Mouse (Mus musculus): Measurements from ENCODE around the gene Abi3bp. TPM values are rescaled to one million over a fixed set of nuclear protein-coding genes. Genes with fewer than 3 reads are reported as not detected.

Abi3bp gene
- polyA plus RNA-seq, 1 experiment, result not detected

DNA sequence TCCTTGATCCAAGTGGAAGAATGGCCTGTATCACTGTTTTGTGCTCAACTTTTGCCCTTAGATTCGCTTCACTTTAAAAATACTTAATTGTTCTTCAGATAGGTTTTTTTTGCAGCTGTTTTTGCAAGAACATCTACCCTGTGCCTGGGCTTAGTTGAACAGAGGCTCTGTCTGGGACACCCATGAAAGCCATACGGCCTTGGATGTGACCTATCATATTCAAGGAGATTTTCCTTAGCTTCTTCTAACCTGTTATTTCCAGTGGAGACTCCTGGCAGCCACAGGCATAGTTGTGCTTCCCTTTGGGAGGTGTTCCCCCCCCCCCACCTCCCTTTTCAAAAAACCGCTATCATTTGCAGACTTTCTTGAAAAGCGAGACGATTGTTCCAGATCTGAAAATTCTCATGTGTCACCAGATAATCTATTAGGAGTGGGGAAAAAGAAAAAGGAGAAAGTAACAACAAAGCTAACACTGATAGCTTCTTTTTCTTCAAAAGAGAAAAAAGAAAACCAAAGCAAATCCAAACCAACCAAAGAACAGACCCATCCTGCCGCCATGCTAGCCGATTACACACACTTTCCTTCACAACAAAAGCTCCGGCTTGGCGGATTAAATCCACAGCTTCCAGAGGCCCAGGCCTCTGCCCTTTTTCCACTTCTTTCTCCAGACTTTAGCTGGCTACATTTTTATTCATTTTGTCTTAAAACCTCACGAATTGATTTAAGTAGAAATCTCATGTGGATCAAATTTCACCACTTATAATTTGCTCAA is 133.6 kb downstream of the Abi3bp start:
- no peak for TF ChIP-seq GATA1 (IDR thresholded peaks at IDR 0.05; ENCODE audit: low read length)

DNA sequence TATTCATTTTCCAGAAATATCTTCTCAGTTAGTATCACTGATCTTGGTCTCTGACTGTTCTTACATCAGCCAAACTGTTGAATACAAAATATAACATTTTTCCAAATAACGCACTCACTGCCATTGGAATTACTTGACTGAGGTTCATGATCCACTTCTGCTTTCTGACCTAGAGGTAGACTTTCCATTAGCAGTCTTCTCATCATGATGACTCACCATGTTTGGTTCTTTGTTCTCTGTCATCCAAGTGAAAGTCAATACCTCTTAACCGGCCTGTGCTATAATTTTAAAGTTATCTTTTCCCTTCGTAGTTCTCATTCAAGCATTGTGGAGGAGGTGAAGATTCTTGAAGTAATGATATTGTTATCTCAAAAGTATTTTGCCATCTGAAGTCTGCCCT is 160.9 kb downstream of the Abi3bp start:
- TF ChIP-seq GATA1 (IDR thresholded peaks at IDR 0.05; ENCODE audit: low read length), result no peak

DNA sequence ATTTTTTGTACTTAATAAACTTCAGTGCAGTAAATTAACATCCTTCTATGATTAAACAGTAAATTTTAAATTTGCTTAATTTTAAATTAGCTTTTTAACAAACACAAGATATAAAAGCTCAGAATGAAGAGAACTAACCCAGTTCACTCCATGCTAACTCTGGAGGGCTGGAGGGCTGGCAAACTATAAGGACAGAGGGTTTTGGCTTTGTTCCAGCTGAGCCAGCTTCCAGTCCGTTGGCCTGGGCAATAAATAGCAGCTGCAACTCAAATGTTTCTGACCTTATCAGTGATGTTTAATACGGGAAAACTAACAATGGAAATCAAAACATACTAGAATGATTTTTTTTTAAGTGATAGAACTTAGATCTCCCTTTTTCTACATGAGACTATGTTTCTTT is 167.6 kb downstream of the Abi3bp start:
- TF ChIP-seq GATA1 (IDR thresholded peaks at IDR 0.05; ENCODE audit: low read length), result no peak

DNA sequence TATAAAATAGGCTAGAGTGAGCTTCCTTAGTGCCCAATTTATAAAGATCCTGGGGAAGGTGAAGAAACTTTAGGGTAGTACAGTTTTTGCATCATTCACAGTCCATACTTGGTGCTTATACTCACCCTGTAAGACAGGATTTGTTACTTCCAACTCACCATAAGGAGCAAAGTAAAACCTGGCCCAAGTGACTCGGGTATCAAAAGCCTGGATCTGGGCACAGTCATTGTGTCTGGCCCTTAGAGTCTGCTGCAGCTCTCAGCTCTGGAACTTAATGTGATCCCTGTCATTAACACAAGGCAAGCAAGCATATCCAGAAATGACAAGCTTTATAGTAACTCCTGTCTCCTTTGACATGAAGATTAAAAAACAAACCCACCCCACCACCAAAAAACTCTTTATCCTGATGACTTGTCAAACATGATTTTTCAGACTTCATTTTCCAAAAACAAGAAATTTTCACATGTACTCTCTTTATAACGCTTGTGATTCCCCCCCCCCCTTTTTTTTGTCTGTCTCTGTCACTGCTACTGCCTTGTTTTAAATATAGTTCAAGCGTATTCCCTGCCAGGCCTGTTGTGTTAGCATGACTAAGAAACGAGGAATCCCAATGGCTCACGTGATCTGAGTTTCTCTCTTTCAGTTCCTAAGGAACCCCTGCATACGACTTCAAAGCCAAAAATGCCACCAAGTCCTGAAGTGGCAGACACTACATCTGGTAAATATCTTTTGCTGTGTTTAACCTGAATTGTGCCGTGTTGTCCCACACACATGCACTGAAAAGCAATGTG is 168.9 kb downstream of the Abi3bp start:
- no peak for TF ChIP-seq GATA1 (IDR thresholded peaks at IDR 0.05; ENCODE audit: low read length)

DNA sequence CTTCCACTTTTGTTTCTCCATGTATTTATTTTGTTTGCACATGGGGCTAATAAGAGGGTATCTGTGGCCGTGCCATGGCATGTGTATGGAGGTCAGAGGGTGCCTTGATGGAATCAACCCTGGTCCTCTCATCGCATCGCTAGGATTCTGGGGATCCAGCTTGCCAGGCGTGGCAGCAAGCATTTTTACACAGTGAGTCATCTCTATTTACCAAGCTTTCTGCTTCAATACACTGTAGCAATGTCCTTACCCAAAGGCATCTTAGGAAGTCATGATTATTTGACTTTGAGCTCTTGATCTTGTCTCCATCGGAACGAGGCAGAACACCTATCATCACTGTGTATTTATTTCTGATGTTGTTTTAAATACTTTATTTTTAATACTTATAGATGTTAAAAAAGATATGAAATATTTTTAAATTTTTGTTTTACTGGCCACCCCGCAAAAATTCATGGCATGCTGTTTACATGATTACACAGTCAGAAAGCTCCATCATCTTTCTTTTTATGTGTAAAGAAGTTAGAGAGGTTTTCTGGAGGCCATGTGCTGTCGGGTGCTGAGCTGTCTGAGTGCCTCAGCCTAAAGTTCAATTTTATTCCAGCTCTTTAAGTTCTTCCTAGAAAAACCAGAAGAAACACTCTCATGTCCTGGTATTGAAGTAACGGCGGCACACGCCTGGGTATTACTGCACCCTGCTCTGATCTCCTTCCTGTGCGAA is 177.7 kb downstream of the Abi3bp start:
- no peak for TF ChIP-seq GATA1 (IDR thresholded peaks at IDR 0.05; ENCODE audit: low read length)

DNA sequence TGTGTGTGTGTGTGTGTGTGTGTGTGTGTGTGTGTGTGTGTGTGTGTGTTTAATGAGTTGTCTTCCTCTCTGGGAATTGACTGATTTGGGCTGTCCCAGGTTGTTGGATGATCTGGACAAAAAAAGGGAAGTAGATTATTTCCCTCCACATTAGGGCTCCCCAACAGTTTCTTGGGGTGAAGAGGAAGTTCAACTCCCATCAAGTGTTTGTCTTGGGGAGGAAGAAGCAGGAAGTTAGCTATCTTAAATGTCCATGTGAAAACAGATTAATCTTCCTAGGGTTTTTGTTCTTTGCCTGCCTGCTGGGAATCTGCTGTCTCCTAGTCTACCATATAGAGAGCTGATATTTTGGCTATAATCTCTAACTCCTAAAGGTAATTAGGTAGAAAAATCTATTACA is 181.2 kb downstream of the Abi3bp start:
- no peak for TF ChIP-seq GATA1 (IDR thresholded peaks at IDR 0.05; ENCODE audit: low read length)

DNA sequence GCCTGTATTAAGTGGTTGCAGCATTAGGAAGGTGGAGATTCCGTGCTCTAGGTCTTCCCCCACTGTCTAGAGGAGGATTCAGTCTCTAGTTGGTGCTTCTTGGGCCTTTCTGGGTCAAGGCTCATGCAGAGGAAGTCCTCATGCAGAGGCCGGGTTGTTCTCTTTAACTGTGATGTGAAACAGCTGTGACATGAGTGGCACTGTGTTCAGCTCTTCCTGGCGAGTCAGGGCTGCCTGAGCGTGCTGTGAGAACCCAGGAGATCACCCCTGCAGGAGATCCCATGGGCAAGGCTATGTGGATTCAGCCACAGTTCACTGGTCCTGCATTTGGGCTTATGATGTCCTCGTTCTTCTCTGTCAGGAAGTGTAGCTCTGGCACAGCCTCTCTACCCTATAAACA is 191.8 kb downstream of the Abi3bp start:
- TF ChIP-seq GATA1 (IDR thresholded peaks at IDR 0.05; ENCODE audit: low read length), result no peak

DNA sequence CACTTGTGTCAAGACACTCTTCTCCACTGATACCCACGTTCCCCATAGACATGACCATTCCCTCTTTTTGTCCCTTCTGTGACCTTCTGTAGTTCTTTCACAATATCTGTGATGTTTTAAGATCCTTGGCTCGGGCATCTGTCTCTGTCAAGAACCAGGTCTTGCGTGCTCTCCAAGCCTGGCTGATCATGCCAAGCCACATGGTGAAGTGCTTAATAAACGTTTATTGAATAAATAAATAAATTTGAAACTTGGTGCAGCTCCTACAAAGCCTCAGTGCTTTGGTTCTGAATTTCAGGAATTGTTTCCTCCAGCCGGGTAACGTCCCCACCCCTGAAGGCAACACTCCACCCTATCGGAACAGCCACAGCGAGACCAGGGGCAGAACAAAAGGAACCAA is 193.3 kb downstream of the Abi3bp start:
- TF ChIP-seq GATA1 (IDR thresholded peaks at IDR 0.05; ENCODE audit: low read length), result no peak

DNA sequence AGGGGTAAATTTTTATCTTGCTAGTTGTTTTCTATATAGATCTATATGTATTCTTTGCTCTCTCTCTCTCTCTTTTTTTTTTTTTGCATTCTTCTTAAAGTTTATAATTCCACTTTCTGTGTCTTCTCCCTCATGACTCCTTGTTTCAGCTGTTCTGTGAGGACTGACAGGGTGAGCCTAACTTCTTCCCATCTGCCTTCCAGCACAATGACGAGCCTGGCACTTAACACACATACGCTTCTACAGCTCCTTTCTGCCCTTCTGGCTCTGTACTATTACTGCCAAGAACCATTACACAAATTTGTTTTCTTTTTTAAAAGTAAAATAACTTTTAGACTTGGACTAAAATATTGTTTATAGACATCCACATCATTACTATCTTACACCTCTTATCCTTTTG is 195.7 kb downstream of the Abi3bp start:
- no peak for TF ChIP-seq GATA1 (IDR thresholded peaks at IDR 0.05; ENCODE audit: low read length)

DNA sequence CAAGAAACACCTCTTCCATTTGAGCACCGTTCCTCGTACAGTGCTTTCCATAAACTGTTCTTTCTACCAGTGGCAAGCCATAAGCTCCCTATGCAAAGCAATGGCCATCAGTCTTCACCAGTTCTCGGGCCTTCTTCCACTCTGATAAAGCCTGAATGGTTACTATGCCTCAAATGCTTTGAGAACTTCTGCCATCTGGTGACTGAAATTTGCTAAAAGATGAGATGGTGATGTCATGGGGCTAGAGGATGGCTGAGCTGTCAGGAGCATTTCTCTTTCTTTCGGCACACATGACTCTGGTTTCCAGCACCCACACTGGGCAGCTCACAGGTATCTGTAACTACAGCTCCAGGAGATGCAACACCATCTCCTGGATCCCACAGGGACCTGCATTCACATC is 199.5 kb downstream of the Abi3bp start:
- no peak for TF ChIP-seq GATA1 (IDR thresholded peaks at IDR 0.05; ENCODE audit: low read length)

DNA sequence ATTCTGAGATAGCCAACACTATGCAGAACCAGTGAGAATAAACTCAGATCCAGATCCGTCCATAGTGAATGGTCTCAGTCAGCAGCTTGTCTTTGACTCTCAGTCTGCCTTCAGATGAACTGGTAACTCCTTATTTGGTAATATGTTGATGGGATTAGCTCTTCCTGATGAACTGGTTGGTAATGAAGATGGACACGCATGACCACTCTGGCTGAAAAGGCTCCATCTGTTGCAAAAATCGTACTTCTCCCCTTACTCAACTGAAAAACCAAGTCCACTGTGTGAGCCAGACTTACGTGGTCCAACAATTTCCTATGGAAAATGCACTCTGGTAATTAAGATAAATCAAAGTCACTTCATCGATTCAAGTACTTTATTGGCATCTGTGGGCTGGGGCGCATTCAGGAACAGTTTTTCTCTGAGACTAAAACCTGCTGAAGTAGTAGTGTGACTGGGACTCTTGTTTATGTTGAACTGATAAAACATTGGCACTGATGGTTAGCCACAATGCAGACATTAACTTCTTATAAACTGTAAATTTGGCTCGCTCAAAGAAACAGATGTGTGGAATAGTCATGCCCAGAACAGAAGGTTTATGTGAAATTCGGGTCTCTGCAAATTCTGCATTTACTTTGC is 203.4 kb downstream of the Abi3bp start:
- TF ChIP-seq GATA1 (IDR thresholded peaks at IDR 0.05; ENCODE audit: low read length), result no peak

DNA sequence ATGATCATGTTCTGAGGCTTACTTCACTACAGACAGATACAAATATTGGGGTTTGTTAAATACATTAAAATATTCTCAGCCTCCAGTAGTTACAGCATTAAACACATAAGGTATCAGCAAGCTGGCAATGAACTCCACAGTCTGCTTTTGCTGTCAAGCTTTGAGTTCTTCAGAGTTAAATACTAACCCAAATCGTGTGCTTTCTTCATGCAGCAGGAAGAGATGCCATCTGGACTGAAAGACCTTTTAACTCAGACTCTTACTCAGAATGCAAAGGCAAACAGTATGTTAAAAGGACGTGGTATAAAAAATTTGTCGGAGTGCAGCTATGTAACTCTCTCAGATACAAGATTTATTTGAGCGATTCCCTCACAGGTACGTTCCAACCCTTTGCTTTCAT is 209.1 kb downstream of the Abi3bp start:
- TF ChIP-seq GATA1 (IDR thresholded peaks at IDR 0.05; ENCODE audit: low read length), result no peak

DNA sequence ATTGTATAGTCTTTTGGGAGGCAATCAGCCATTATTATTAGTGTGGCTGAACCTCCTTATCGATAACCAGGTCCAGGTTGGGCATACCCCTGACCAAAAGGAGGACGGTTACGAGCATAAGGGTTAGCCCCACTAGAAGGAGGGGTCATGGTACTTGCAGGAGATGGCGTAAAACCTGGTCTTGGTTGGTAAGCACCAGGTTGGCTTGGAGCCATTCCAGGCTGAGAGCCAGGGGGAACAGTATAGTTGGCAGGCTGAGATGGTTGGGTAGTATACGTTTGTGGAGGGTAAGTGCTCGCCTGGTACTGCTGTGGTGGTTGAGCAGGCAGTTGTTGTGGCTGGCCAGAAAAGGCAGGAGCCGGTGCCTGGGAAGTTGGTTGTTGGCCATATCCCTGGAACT is 213.0 kb downstream of the Abi3bp start:
- no peak for TF ChIP-seq GATA1 (IDR thresholded peaks at IDR 0.05; ENCODE audit: low read length)

DNA sequence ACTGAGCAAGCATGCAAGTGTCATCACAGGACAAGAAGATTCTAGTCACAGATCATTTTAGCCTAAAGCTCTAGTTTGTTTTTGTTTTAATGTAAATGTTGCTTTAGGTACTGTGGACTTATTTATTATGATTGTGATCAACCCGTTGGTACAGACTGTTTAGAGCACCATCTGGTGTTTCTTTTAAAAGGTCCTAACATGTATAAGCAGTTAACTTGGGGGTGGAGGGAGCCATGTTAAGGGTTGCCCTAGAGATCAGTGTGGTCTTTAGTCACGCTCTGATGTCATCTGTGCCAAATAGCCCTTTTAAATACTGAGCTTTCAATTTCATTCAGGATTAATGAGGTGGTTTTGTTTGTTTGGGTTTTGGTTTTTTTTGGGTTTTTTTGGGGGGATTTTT is 218.8 kb downstream of the Abi3bp start:
- TF ChIP-seq GATA1 (IDR thresholded peaks at IDR 0.05; ENCODE audit: low read length), result no peak

DNA sequence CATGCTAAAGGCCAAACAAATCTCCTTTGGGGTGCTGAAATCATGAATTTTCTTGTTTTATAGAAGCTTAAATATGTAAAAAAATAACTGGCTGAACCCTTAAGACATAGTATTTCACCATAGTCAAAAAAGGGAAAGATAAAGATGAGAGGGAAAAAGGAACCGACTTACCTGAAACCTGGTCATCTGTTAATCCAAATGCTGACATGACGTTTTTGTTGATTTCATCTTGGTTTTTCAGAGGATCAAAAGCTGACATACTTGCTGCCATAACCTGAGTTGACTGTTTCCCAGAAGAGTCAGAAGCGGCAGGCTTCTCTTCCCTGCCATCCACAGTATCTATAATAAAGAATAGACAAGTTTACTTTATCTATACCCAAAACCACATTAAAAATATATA is 223.2 kb downstream of the Abi3bp start:
- TF ChIP-seq GATA1 (IDR thresholded peaks at IDR 0.05; ENCODE audit: low read length), result no peak

DNA sequence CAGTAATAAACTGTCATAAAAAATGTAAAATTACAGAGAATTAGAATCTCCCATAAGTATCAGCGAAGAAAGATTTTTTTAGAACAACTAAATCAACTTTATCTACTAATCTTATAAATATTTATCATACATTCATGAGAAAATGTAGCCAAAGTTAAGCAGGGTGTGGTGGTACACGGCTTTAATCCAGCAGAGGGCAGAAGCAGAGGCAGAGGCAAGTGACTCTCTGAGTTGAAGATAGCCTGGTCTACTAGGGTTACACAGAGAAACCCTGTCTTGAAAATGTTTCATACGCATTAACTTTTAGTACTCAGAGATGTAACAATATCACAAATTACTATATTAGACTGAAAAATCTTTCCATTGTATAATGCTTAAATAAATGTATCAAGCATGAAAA is 228.1 kb downstream of the Abi3bp start:
- no peak for TF ChIP-seq GATA1 (IDR thresholded peaks at IDR 0.05; ENCODE audit: low read length)
